Mouse (Mus musculus) hindbrain, embryonic 12.5 days (tissue): ENCODE data around the gene Capn8. TPM values are rescaled to one million over a fixed set of nuclear protein-coding genes. Genes with fewer than 3 reads are reported as not detected.

Experiments
- ATAC-seq: fragments of 200-750 bp; cut with Nextera tagmentation; 2 replicates; pipeline ENCODE4 v1.8.0; 2017; ENCODE audit warnings: moderate TSS enrichment; ENCODE audit not compliant: low FRiP score
- H3K27ac ChIP-seq: fragments of 300-500 bp; sonication (generic); 2 replicates; pipeline ENCODE4 v1.5.1; 2016; ENCODE audit warnings: mild to moderate bottlenecking
- H3K27me3 ChIP-seq: fragments of 300-500 bp; sonication (generic); 2 replicates; pipeline ENCODE4 v1.6.1; 2016; ENCODE audit warnings: mild to moderate bottlenecking
- H3K36me3 ChIP-seq: fragments of 300-500 bp; sonication (generic); 2 replicates; pipeline ENCODE4 v1.6.1; 2016; ENCODE audit warnings: mild to moderate bottlenecking
- H3K4me1 ChIP-seq: fragments of 300-500 bp; sonication (generic); 2 replicates; pipeline ENCODE4 v1.6.1; 2016
- H3K4me2 ChIP-seq: fragments of 300-500 bp; sonication (generic); replicated peaks from 2 replicates; pipeline ENCODE4 v1.6.1; 2016; ENCODE audit warnings: mild to moderate bottlenecking
- H3K4me3 ChIP-seq: fragments of 300-500 bp; sonication (generic); 2 replicates; pipeline ENCODE4 v1.5.1; 2016; ENCODE audit warnings: mild to moderate bottlenecking
- H3K9ac ChIP-seq: fragments of 300-500 bp; sonication (generic); 2 replicates; pipeline ENCODE4 v1.6.1; 2016; ENCODE audit warnings: mild to moderate bottlenecking, moderate library complexity
- H3K9me3 ChIP-seq: fragments of 300-500 bp; sonication (generic); replicated peaks from 2 replicates; pipeline ENCODE4 v1.6.1; 2016; ENCODE audit warnings: mild to moderate bottlenecking
- WGBS: fragments of 180-500 bp; shearing (Covaris S2); methylation state at CpG from one replicate; pipeline ENCODE4 v1.1.7; 2016; 5-methylcytosine and 5-hydroxymethylcytosine counted together
- polyA plus RNA-seq: library from polyadenylated mRNA; unstranded; fragments of >200 nt; fragmentation: Nextera tagmentation; extraction: Ambion mirVana; gene quantifications from 2 replicates; pipeline ENCODE4 v1.2.1, GENCODE M21; 2016

Gene Capn8
- polyA plus RNA-seq, 1 experiment from 2014 or later: not detected

GRCm38 (mm10) chr1:182527261-182527766 is 37.5 kb upstream of the Capn8 start:
- Histone ChIP-seq H3K4me1 (peaks cover 11% of the 10 kb centered on the region), H3K4me2 (0 out of 2 replicates have a peak overlapping the region, but pooled peaks have one; percentile 3), H3K27me3 (peaks cover 13% of the 10 kb centered on the region; the same call in 1 of the 2 replicates), H3K36me3 (no peaks in the 10 kb centered on the region), H3K4me3 (no peak overlapping the region), H3K9me3 (no peaks in the 10 kb centered on the region), H3K27ac (no peak overlapping the region), H3K9ac (no peak overlapping the region)
- ATAC-seq: no peak
- 51% methylated on average over 13 of the region's 13 CpGs for WGBS

- Histone ChIP-seq H3K27ac (no peak overlapping the region), H3K9ac (no peak overlapping the region)
These were observed 36.6 kb upstream of the Capn8 start for GRCm38 (mm10) chr1:182527921-182528858.

GRCm38 (mm10) chr1:182533583-182533982 is 31.2 kb upstream of the Capn8 start:
- WGBS: 68% methylated on average over 3 of the region's 3 CpGs
- Histone ChIP-seq H3K27ac (no peak overlapping the region), H3K4me3 (no peak overlapping the region), H3K9ac (no peak overlapping the region), H3K36me3 (no peaks in the 10 kb centered on the region), H3K4me1 (peaks cover 1% of the 10 kb centered on the region), H3K9me3 (no peaks in the 10 kb centered on the region), H3K4me2 (no peak overlapping the region), H3K27me3 (peaks cover 2% of the 10 kb centered on the region; the same call in 1 of the 2 replicates)
- ATAC-seq: no peak

More at GRCm38 (mm10) chr1:182527921-182528858, 36.6 kb upstream of the Capn8 start:
- Histone ChIP-seq H3K27me3 (peaks cover 13% of the 10 kb centered on the region; the same call in 1 of the 2 replicates), H3K4me1 (peaks cover 11% of the 10 kb centered on the region), H3K4me2 (peak overlapping the region; percentile 40), H3K9me3 (no peaks in the 10 kb centered on the region), H3K36me3 (no peaks in the 10 kb centered on the region), H3K4me3 (no peak overlapping the region)
- ATAC-seq: no peak; the same call in 1 of the 2 replicates
- 5% methylated on average over 19 of the region's 19 CpGs for WGBS

GRCm38 (mm10) chr1:182535080-182535481 is 29.7 kb upstream of the Capn8 start:
- no peak overlapping the region for H3K27ac ChIP-seq
- H3K4me1 ChIP-seq: peaks cover 4% of the 10 kb centered on the region
- H3K9ac ChIP-seq: no peak overlapping the region
- WGBS: 88% methylated on average over 3 of the region's 3 CpGs
- no peaks in the 10 kb centered on the region for H3K9me3 ChIP-seq
- no peaks in the 10 kb centered on the region for H3K36me3 ChIP-seq
- no peaks in the 10 kb centered on the region for H3K27me3 ChIP-seq
- no peak overlapping the region for H3K4me2 ChIP-seq
- ATAC-seq: no peak
- H3K4me3 ChIP-seq: no peak overlapping the region

GRCm38 (mm10) chr1:182539023-182539940 is 25.5 kb upstream of the Capn8 start:
- H3K4me2 ChIP-seq: peak overlapping the region; percentile 69
- peaks cover 4% of the 10 kb centered on the region for H3K4me1 ChIP-seq
- H3K27me3 ChIP-seq: no peaks in the 10 kb centered on the region
- peak overlapping the region; percentile 36 for H3K4me3 ChIP-seq
- 18% methylated on average over 9 of the region's 9 CpGs for WGBS
- H3K36me3 ChIP-seq: no peaks in the 10 kb centered on the region
- peak; percentile 87 for ATAC-seq
- peak overlapping the region; percentile 70 for H3K27ac ChIP-seq
- no peaks in the 10 kb centered on the region for H3K9me3 ChIP-seq
- H3K9ac ChIP-seq: peak overlapping the region; percentile 78

GRCm38 (mm10) chr1:182542110-182542509 is 22.7 kb upstream of the Capn8 start:
- no peak for ATAC-seq
- Histone ChIP-seq H3K4me1 (peaks cover 4% of the 10 kb centered on the region), H3K9me3 (no peaks in the 10 kb centered on the region), H3K4me2 (no peak overlapping the region), H3K36me3 (no peaks in the 10 kb centered on the region), H3K27ac (no peak overlapping the region), H3K27me3 (no peaks in the 10 kb centered on the region), H3K4me3 (no peak overlapping the region), H3K9ac (no peak overlapping the region)
- 65% methylated on average over 5 of the region's 5 CpGs for WGBS

GRCm38 (mm10) chr1:182543136-182543535 is 21.7 kb upstream of the Capn8 start:
- ATAC-seq: no peak
- no peak overlapping the region for H3K27ac ChIP-seq

GRCm38 (mm10) chr1:182543906-182544305 is 20.9 kb upstream of the Capn8 start:
- Histone ChIP-seq H3K27me3 (no peaks in the 10 kb centered on the region), H3K36me3 (no peaks in the 10 kb centered on the region), H3K9me3 (no peaks in the 10 kb centered on the region), H3K4me2 (no peak overlapping the region), H3K4me1 (peaks cover 2% of the 10 kb centered on the region), H3K9ac (no peak overlapping the region), H3K4me3 (no peak overlapping the region), H3K27ac (no peak overlapping the region)
- no peak for ATAC-seq
- 76% methylated on average over 1 of the region's 1 CpGs for WGBS

More at GRCm38 (mm10) chr1:182543136-182543535, 21.7 kb upstream of the Capn8 start:
- peaks cover 4% of the 10 kb centered on the region for H3K4me1 ChIP-seq
- H3K9me3 ChIP-seq: no peaks in the 10 kb centered on the region
- H3K4me3 ChIP-seq: no peak overlapping the region
- no peak overlapping the region for H3K9ac ChIP-seq
- no peak overlapping the region for H3K4me2 ChIP-seq
- WGBS: 80% methylated on average over 8 of the region's 8 CpGs
- H3K27me3 ChIP-seq: no peaks in the 10 kb centered on the region
- H3K36me3 ChIP-seq: no peaks in the 10 kb centered on the region

- Histone ChIP-seq H3K4me1 (no peaks in the 10 kb centered on the region; the same call in 1 of the 2 replicates), H3K36me3 (no peaks in the 10 kb centered on the region), H3K9ac (no peak overlapping the region), H3K27ac (no peak overlapping the region), H3K4me3 (no peak overlapping the region), H3K4me2 (no peak overlapping the region), H3K27me3 (no peaks in the 10 kb centered on the region), H3K9me3 (no peaks in the 10 kb centered on the region)
- 84% methylated on average over 8 of the region's 8 CpGs for WGBS
- ATAC-seq: no peak
These were observed 14.0 kb upstream of the Capn8 start for GRCm38 (mm10) chr1:182550761-182551160.

- no peaks in the 10 kb centered on the region for H3K9me3 ChIP-seq
- peak; percentile 54; the same call in 1 of the 2 replicates for ATAC-seq
- 61% methylated on average over 12 of the region's 12 CpGs for WGBS
- H3K4me3 ChIP-seq: no peak overlapping the region
- H3K9ac ChIP-seq: no peak overlapping the region
- no peak overlapping the region for H3K4me2 ChIP-seq
- H3K27me3 ChIP-seq: no peaks in the 10 kb centered on the region
- no peak overlapping the region for H3K27ac ChIP-seq
- no peaks in the 10 kb centered on the region; the same call in 1 of the 2 replicates for H3K4me1 ChIP-seq
- H3K36me3 ChIP-seq: no peaks in the 10 kb centered on the region
These were observed 11.0 kb upstream of the Capn8 start for GRCm38 (mm10) chr1:182553649-182554375.

- no peaks in the 10 kb centered on the region for H3K36me3 ChIP-seq
- no peaks in the 10 kb centered on the region for H3K27me3 ChIP-seq
- H3K4me2 ChIP-seq: no peak overlapping the region
- no peak overlapping the region for H3K27ac ChIP-seq
- peaks cover 14% of the 10 kb centered on the region for H3K4me1 ChIP-seq
- no peak overlapping the region for H3K4me3 ChIP-seq
- 81% methylated on average over 4 of the region's 4 CpGs for WGBS
- no peak for ATAC-seq
- H3K9me3 ChIP-seq: no peaks in the 10 kb centered on the region
- H3K9ac ChIP-seq: no peak overlapping the region
These were observed 6.5 kb upstream of the Capn8 start for GRCm38 (mm10) chr1:182558271-182558670.
